Mouse (Mus musculus) limb, embryonic 14.5 days (tissue): ENCODE data around the gene Irx3. TPM values are rescaled to one million over a fixed set of nuclear protein-coding genes. Genes with fewer than 3 reads are reported as not detected.

Experiments
- ATAC-seq: fragments of 200-750 bp; cut with Nextera tagmentation; 2 replicates; pipeline ENCODE4 v1.8.0; 2017; ENCODE audit warnings: low read depth, moderate number of reproducible peaks, moderate TSS enrichment; ENCODE audit not compliant: low FRiP score
- DNase-seq: peaks from one replicate; pipeline ENCODE4 v3.0.0-alpha.2; 2015; ENCODE audit warnings: low spot score
- H3K27ac ChIP-seq: fragments of 300-500 bp; sonication (generic); replicated peaks from 2 replicates; pipeline ENCODE4 v1.5.1; 2014; ENCODE audit warnings: low read depth, mild to moderate bottlenecking, low read length, moderate library complexity, mixed read lengths
- H3K27me3 ChIP-seq: fragments of 300-500 bp; sonication (generic); 2 replicates; pipeline ENCODE4 v1.6.1; 2014; ENCODE audit warnings: low read length, mixed read lengths; ENCODE audit not compliant: control insufficient read depth, insufficient read depth
- H3K36me3 ChIP-seq: fragments of 300-500 bp; sonication (generic); 2 replicates; pipeline ENCODE4 v1.6.1; 2014; ENCODE audit warnings: mild to moderate bottlenecking, low read length, moderate library complexity, mixed read lengths; ENCODE audit not compliant: control insufficient read depth, insufficient read depth
- H3K4me1 ChIP-seq: fragments of 300-500 bp; sonication (generic); 2 replicates; pipeline ENCODE4 v1.6.1; 2014; ENCODE audit warnings: antibody characterized with exemption, low read length, mixed read lengths; ENCODE audit not compliant: control insufficient read depth, insufficient read depth
- H3K4me2 ChIP-seq: fragments of 300-500 bp; sonication (generic); replicated peaks from 2 replicates; pipeline ENCODE4 v1.6.1; 2014; ENCODE audit warnings: low read depth, mild to moderate bottlenecking, low read length, moderate library complexity; ENCODE audit not compliant: severe bottlenecking
- H3K4me3 ChIP-seq: fragments of 300-500 bp; sonication (generic); replicated peaks from 2 replicates; pipeline ENCODE4 v1.5.1; 2014; ENCODE audit warnings: low read length
- H3K9ac ChIP-seq: fragments of 300-500 bp; sonication (generic); 2 replicates; pipeline ENCODE4 v1.6.1; 2014; ENCODE audit warnings: mild to moderate bottlenecking, low read depth, low read length, moderate library complexity; ENCODE audit not compliant: severe bottlenecking
- H3K9me3 ChIP-seq: fragments of 300-500 bp; sonication (generic); 2 replicates; pipeline ENCODE4 v1.6.1; 2016; ENCODE audit warnings: low read length; ENCODE audit not compliant: control insufficient read depth
- POLR2A ChIP-seq: fragments of 200-500 bp; IDR thresholded peaks from 2 replicates; pipeline ENCODE4 v1.8.0; 2012; ENCODE audit warnings: inconsistent platforms, mild to moderate bottlenecking, moderate library complexity, borderline replicate concordance; ENCODE audit not compliant: insufficient read depth, insufficient read length; ENCODE audit errors: extremely low read depth
- WGBS: fragments of 180-500 bp; shearing (Covaris S2); extraction: QIAGEN DNeasy Blood & Tissue Kit; methylation state at CpG from one replicate; pipeline ENCODE4 v1.1.7; 2014; 5-methylcytosine and 5-hydroxymethylcytosine counted together
- polyA plus RNA-seq, 2 experiments: library from polyadenylated mRNA; depleted of rRNA in 1 of 2; stranded (reverse) in 1 of 2; unstranded in 1 of 2; fragments of >200 nt; fragmentation: Nextera tagmentation in 1 of 2; extraction: Ambion mirVana in 1 of 2; gene quantifications; 2 replicates each; pipeline versions ENCODE4 v1.2.1 to v1.2.3; 2012 to 2014

The Irx3 gene
- polyA plus RNA-seq (2012; rRNA removed) (28.2 and 33.5 TPM in 2 replicates), polyA plus RNA-seq (2014; fragmentation: Nextera tagmentation; extraction: Ambion mirVana) (15.3 and 17.2 TPM in 2 replicates)

DNA sequence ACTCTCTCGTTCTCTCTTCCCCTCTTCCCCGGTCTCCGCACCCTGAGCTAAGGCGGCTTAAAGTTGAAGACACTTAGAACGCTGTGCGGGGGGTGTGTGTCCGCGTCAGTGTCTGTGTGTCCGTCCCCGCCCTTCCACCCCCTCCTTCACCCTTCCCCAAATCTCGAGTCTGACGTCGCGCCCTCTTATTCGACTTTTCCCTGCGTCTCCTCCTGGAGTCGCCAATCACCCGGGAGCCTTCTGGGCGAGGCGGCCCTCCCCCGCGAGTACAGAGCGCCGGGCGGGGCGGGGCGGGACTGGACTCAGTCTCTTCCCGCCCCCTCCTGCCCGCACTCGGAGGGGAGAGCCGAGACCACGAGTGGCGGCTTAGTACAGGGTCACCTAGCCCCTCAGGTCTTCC lies at the start of gene Irx3:
Gene Irx3 (minus strand): TSS at position 229 of the 400 bp plus-strand sequence.
- peak; percentile 77 for DNase-seq
- Histone ChIP-seq H3K9ac (peak within 1 kb of the TSS; percentile 68), H3K27ac (peak within 1 kb of the TSS; percentile 71), H3K4me1 (peaks cover 9% of the 10 kb centered on the region), H3K36me3 (no peaks in the 10 kb centered on the region), H3K9me3 (no peaks in the 10 kb centered on the region), H3K4me2 (peak within 1 kb of the TSS; percentile 78), H3K4me3 (peak within 1 kb of the TSS; percentile 55), H3K27me3 (peaks cover 92% of the 10 kb centered on the region)
- TF ChIP-seq POLR2A: no peak
- 0% methylated on average over 32 of the region's 33 CpGs for WGBS
- ATAC-seq: peak; percentile 64

- Histone ChIP-seq H3K4me1 (no peaks in the 10 kb centered on the region), H3K36me3 (no peaks in the 10 kb centered on the region), H3K27me3 (no peaks in the 10 kb centered on the region), H3K4me2 (no peak overlapping the region), H3K27ac (no peak overlapping the region), H3K4me3 (no peak overlapping the region), H3K9me3 (no peaks in the 10 kb centered on the region), H3K9ac (no peak overlapping the region)
- WGBS: 65% methylated on average over 10 of the region's 10 CpGs
- no peak for TF ChIP-seq POLR2A
- DNase-seq: no peak
- ATAC-seq: no peak
These were observed 49.5 kb upstream of the Irx3 start for GRCm38 (mm10) chr8:91851359-91851758.

DNA sequence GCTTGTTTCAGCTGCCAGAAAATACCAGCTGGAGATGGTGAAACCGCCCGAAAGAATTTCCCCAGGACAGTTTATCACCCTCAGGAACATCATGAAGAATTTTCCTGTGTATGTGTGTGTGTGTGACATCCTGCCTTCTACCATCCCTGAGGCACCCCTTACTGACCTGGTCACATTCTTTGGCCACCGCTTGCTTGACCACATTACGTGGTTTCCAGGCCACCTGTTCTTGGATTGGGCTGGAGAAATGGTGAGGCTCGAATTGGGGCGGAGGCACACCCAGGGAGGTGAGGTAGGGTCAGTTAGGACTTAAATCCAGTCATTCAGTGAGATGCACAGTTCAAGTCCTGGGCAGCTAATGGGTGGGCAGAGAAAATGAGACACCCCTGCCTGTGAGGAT lies 48.1 kb upstream of the Irx3 start:
- Histone ChIP-seq H3K4me2 (no peak overlapping the region), H3K9ac (no peak overlapping the region), H3K9me3 (no peaks in the 10 kb centered on the region), H3K4me3 (no peak overlapping the region), H3K27me3 (no peaks in the 10 kb centered on the region), H3K36me3 (no peaks in the 10 kb centered on the region), H3K4me1 (no peaks in the 10 kb centered on the region), H3K27ac (no peak overlapping the region)
- ATAC-seq (no peak), DNase-seq (no peak)
- 84% methylated on average over 6 of the region's 6 CpGs for WGBS
- TF ChIP-seq POLR2A: no peak

- no peaks in the 10 kb centered on the region for H3K27me3 ChIP-seq
- no peaks in the 10 kb centered on the region for H3K36me3 ChIP-seq
- no peak overlapping the region for H3K27ac ChIP-seq
- 66% methylated on average over 8 of the region's 8 CpGs for WGBS
- H3K4me2 ChIP-seq: no peak overlapping the region
- H3K4me1 ChIP-seq: no peaks in the 10 kb centered on the region
- TF ChIP-seq POLR2A: no peak
- H3K4me3 ChIP-seq: no peak overlapping the region
- no peak for DNase-seq
- no peak for ATAC-seq
- H3K9me3 ChIP-seq: no peaks in the 10 kb centered on the region
- no peak overlapping the region for H3K9ac ChIP-seq
These were observed 47.7 kb upstream of the Irx3 start for GRCm38 (mm10) chr8:91849529-91849928.

- Histone ChIP-seq H3K4me1 (no peaks in the 10 kb centered on the region), H3K36me3 (no peaks in the 10 kb centered on the region), H3K4me3 (no peak overlapping the region), H3K4me2 (no peak overlapping the region), H3K27ac (no peak overlapping the region), H3K27me3 (no peaks in the 10 kb centered on the region; the same call in 1 of the 2 replicates), H3K9ac (no peak overlapping the region), H3K9me3 (no peaks in the 10 kb centered on the region)
- WGBS: 76% methylated on average over 3 of the region's 3 CpGs
- TF ChIP-seq POLR2A: no peak
- ATAC-seq: no peak
- DNase-seq: no peak
These were observed 43.8 kb upstream of the Irx3 start for GRCm38 (mm10) chr8:91845641-91846040.

DNA sequence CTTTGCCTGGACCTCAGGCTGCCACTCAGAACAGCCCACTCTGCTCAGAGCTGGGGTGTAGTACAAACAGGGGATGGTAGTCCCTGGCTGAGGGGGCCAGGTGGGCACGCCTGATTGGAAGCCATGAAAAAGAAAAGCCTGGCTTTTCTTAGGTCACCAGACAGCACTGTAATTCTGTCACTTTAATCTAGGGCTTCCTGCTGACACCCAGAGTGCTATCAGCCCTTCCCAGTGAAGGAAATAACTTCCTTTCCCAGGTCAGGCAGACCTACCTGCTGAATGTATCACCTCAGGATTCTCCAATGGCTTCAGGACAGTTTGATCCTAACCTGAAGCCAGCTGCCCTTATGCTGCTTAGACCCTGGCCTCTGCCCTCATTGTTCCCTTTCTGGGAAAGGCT lies 35.3 kb upstream of the Irx3 start:
- Histone ChIP-seq H3K9me3 (no peaks in the 10 kb centered on the region), H3K9ac (no peak overlapping the region), H3K4me1 (no peaks in the 10 kb centered on the region), H3K27ac (no peak overlapping the region), H3K27me3 (peaks cover 37% of the 10 kb centered on the region), H3K36me3 (no peaks in the 10 kb centered on the region), H3K4me3 (no peak overlapping the region), H3K4me2 (no peak overlapping the region)
- 9% methylated on average over 1 of the region's 1 CpGs for WGBS
- TF ChIP-seq POLR2A: no peak
- ATAC-seq (no peak), DNase-seq (no peak)
